Mouse (Mus musculus): ENCODE measurements at regions not wholly inside any gene's neighbourhood (a gene's known extent, or its start where the extent isn't known, plus 50 kb on each side); places are given as distances from the start of the nearest gene placed in this dataset.
A peak's percentile ranks its signal among the peaks of the same experiment; 100 is the strongest.

DNA sequence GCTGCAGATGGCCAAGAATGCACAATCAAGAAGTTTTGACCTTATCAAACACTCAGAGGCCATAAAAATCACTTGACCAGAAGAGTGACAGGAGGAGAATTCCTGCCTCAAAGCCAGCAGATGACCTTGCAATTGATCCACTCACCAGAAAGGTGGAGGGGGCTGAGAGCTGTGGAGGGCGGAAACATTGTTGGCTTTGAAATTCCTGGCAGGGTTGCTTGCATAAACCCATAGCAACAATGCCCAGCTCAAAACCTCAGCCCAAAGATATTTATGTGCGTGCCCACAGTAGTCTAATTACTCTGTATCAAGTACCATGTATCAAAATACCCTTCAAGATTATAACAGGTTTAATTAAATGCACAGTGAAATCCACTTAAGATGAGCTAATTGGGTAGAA, 197.0 kb upstream of the Tenm4 start:
- Histone ChIP-seq H3K27me3 (no peaks in the 10 kb centered on the region), H3K4me2 (replicated peaks) (no peak overlapping the region), H3K36me3 (no peaks in the 10 kb centered on the region), H3K27ac (replicated peaks) (no peak overlapping the region), H3K4me1 (no peaks in the 10 kb centered on the region), H3K4me3 (replicated peaks) (no peak overlapping the region), H3K9ac (no peak overlapping the region), H3K9me3 (replicated peaks) (no peaks in the 10 kb centered on the region)
- ATAC-seq (ENCODE audit: insufficient number of reproducible peaks, low FRiP score, low TSS enrichment, low read depth): no peak
- WGBS: 78% methylated on average over 2 of the region's 2 CpGs

DNA sequence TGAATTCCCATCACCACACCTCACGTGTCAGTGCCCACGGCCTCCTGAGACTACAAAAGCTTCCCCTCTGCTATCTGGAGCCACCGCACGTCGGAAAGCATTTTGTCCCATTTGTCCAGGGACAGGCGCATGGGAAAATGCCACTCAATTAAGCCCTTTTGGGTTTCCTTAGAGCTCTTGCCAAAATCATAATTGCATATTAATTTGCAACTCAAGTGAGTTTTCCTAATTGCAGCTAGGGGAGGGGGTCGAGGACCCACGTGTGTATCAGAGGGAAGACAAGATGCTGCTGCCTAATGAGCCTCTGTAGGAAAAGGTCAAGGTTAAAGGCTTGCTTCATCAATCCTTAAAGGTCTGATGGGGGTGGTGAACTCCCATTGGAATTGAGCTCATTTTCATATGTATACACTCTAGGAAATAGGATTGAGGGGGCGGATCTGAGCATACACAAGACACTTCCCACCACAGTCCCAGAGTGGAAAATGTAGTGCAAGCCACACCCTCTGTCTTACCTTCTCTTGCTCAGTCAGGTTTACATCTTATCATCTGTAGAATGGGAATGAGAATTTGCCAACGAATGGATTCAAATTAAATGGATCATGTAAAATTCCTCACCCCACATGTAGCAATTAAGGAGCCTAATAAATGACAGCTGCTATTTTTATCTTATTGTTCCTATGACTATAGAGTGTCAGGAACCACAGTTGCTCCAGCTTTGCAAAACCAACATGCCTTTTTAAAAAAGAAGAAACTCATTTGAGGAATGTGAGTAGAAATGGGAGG, 179.6 kb upstream of the Tenm4 start:
- WGBS: 65% methylated on average over 10 of the region's 10 CpGs
- H3K9me3 ChIP-seq (replicated peaks): no peaks in the 10 kb centered on the region
- no peak overlapping the region for H3K4me2 ChIP-seq (replicated peaks)
- no peak overlapping the region for H3K9ac ChIP-seq
- no peak overlapping the region for H3K4me3 ChIP-seq (replicated peaks)
- H3K27ac ChIP-seq (replicated peaks): no peak overlapping the region
- H3K27me3 ChIP-seq: no peaks in the 10 kb centered on the region
- H3K36me3 ChIP-seq: no peaks in the 10 kb centered on the region
- H3K4me1 ChIP-seq: no peaks in the 10 kb centered on the region
- ATAC-seq (ENCODE audit: insufficient number of reproducible peaks, low FRiP score, low TSS enrichment, low read depth): peak; percentile 34; the same call in 1 of the 2 replicates

DNA sequence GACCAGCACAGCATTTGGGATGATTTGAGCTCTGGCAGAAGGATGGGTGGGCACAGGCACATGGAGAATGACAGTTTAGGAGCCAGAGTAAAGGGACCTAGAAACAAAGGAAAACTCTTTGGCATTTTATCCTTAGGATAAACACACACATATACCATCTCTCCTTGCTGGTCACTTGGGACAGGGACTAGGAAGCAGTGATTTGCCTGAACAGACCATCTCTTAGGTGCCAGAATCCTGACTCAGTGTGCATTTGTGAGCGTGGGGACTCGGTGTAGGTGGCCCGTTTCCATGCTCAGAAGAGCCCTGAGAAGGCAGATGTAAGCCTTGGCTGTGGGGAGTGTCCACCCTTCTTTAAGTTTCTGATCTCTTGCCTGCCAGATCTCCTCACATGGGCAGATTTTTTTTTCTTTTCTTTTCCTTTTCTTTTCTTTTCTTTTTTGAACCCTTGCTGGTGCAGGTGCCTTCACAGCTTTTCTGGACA, 179.0 kb upstream of the Tenm4 start:
- H3K36me3 ChIP-seq: no peaks in the 10 kb centered on the region
- no peak overlapping the region for H3K4me2 ChIP-seq (replicated peaks)
- H3K4me1 ChIP-seq: no peaks in the 10 kb centered on the region
- 80% methylated on average over 3 of the region's 3 CpGs for WGBS
- no peak overlapping the region for H3K4me3 ChIP-seq (replicated peaks)
- H3K27ac ChIP-seq (replicated peaks): no peak overlapping the region
- no peaks in the 10 kb centered on the region for H3K27me3 ChIP-seq
- H3K9me3 ChIP-seq (replicated peaks): no peaks in the 10 kb centered on the region
- no peak for ATAC-seq (ENCODE audit: insufficient number of reproducible peaks, low FRiP score, low TSS enrichment, low read depth)
- no peak overlapping the region for H3K9ac ChIP-seq

DNA sequence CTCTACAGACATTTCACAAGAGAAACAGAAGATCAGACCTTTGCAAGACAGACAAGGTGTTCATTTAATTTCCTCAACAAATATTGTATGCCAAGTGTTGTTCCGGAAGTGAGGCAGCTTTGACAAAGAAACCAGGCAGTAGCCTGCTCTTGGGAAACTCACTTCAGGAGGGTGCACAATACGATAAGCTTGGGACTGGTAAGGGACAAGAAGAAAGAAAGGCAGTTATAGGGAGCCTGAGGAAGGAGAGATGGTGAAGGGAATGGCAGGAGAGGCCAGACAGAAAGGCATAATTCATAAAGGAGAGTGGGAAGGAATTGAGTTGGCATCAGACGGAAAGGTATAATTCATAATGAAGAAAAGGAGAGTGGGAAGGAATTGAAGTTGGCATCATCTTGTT, 178.5 kb upstream of the Tenm4 start:
- Histone ChIP-seq H3K9ac (no peak overlapping the region), H3K9me3 (replicated peaks) (no peaks in the 10 kb centered on the region), H3K36me3 (no peaks in the 10 kb centered on the region), H3K27me3 (no peaks in the 10 kb centered on the region), H3K27ac (replicated peaks) (no peak overlapping the region), H3K4me3 (replicated peaks) (no peak overlapping the region), H3K4me2 (replicated peaks) (no peak overlapping the region), H3K4me1 (no peaks in the 10 kb centered on the region)
- ATAC-seq (ENCODE audit: insufficient number of reproducible peaks, low FRiP score, low TSS enrichment, low read depth): no peak
- WGBS: 83% methylated on average over 3 of the region's 3 CpGs

DNA sequence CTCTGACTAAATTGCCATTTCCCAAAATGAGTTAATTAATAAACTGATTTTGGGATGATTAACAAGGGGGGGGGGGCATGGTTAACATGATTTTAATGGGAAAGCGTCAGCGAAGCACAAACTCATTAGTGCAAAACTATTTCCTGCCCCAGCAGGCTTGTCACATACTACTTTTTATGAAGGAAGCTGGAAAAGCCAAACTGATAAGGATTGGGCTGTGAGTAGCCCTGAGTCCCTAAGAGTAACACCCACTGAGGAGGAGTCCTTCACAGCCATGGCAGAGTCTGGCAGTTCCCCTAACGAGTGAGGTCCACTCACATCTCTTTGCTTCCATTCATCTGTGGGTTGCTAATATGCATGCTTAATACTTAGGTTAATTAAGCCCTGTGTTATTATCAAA, 173.9 kb upstream of the Tenm4 start:
- WGBS: 83% methylated on average over 3 of the region's 3 CpGs
- H3K36me3 ChIP-seq: no peaks in the 10 kb centered on the region
- no peak for ATAC-seq (ENCODE audit: insufficient number of reproducible peaks, low FRiP score, low TSS enrichment, low read depth)
- no peak overlapping the region for H3K27ac ChIP-seq (replicated peaks)
- H3K9me3 ChIP-seq (replicated peaks): no peaks in the 10 kb centered on the region
- H3K9ac ChIP-seq: no peak overlapping the region
- no peaks in the 10 kb centered on the region for H3K27me3 ChIP-seq
- no peak overlapping the region for H3K4me3 ChIP-seq (replicated peaks)
- no peaks in the 10 kb centered on the region for H3K4me1 ChIP-seq
- H3K4me2 ChIP-seq (replicated peaks): no peak overlapping the region

DNA sequence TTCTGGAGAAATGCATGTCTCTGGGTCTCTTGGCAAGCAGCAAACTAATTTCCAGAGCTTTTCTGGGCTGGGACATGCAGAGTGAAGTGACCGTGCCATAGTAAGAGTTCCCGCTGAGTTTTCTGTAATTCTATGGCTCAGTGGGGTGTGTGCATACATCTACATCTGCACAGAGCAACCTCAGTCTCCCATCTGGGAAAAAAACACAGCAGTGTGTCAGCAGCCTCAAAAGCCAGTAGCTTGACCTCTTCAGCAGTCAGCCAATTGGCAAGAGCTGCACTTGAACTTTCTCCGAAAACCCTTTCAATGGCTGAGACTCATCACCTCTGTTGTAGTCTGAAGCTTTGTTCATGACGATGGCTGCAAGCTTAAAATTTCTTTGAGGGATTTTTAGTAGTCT, 171.9 kb upstream of the Tenm4 start:
- Histone ChIP-seq H3K4me1 (no peaks in the 10 kb centered on the region), H3K36me3 (no peaks in the 10 kb centered on the region), H3K4me3 (replicated peaks) (no peak overlapping the region), H3K9ac (no peak overlapping the region), H3K27me3 (no peaks in the 10 kb centered on the region), H3K27ac (replicated peaks) (no peak overlapping the region), H3K4me2 (replicated peaks) (no peak overlapping the region), H3K9me3 (replicated peaks) (no peaks in the 10 kb centered on the region)
- 67% methylated on average over 4 of the region's 4 CpGs for WGBS
- ATAC-seq (ENCODE audit: insufficient number of reproducible peaks, low FRiP score, low TSS enrichment, low read depth): no peak

DNA sequence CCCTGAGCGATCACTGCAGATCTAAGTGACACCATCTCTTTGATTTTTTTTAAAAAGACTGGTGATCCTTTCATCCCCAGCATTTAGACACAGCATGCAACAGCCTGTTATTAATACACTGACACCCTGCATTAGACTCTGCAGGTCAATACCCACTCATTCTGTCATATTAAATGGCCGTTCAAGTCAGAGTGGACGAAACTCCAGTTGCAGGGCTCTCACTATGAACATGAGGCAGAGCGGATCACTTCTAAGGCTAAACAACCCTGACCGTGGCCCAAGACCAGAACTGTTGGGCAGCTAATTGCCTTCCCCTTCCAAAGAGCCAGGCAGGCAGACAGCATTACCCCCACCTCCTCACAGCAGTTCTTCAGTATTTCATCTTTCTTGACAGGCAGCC, 168.6 kb upstream of the Tenm4 start:
- no peak for ATAC-seq (ENCODE audit: insufficient number of reproducible peaks, low FRiP score, low TSS enrichment, low read depth)

DNA sequence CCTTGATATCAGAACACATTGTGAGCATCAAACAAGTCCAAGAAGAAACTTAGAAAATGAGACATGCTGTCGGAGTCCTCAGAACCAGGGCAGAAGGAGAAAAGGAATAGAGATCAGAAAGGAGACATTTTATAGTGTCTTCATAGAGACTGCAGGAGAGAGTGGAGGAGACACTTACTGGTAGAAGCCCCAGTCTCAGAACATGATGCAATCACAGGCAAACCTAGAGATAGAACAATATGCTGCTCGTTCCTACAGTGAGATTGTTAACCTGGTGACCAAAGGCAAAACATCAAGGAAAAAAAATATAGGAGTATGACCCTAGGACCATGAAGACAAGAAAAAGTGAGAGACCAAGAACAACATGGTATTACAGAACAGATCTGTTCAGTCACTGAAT, 164.7 kb upstream of the Tenm4 start:
- no peaks in the 10 kb centered on the region for H3K36me3 ChIP-seq
- ATAC-seq (ENCODE audit: insufficient number of reproducible peaks, low FRiP score, low TSS enrichment, low read depth): no peak
- H3K4me1 ChIP-seq: no peaks in the 10 kb centered on the region
- no peak overlapping the region for H3K9ac ChIP-seq
- H3K9me3 ChIP-seq (replicated peaks): no peaks in the 10 kb centered on the region
- H3K27ac ChIP-seq (replicated peaks): no peak overlapping the region
- no peak overlapping the region for H3K4me3 ChIP-seq (replicated peaks)
- no peaks in the 10 kb centered on the region for H3K27me3 ChIP-seq
- no peak overlapping the region for H3K4me2 ChIP-seq (replicated peaks)
- 86% methylated on average over 2 of the region's 2 CpGs for WGBS

More for the DNA sequence above, 168.6 kb upstream of the Tenm4 start:
- no peaks in the 10 kb centered on the region for H3K9me3 ChIP-seq (replicated peaks)
- no peak overlapping the region for H3K9ac ChIP-seq
- no peaks in the 10 kb centered on the region for H3K36me3 ChIP-seq
- H3K27ac ChIP-seq (replicated peaks): no peak overlapping the region
- 81% methylated on average over 5 of the region's 5 CpGs for WGBS
- no peaks in the 10 kb centered on the region for H3K27me3 ChIP-seq
- no peak overlapping the region for H3K4me2 ChIP-seq (replicated peaks)
- no peak overlapping the region for H3K4me3 ChIP-seq (replicated peaks)
- H3K4me1 ChIP-seq: no peaks in the 10 kb centered on the region

DNA sequence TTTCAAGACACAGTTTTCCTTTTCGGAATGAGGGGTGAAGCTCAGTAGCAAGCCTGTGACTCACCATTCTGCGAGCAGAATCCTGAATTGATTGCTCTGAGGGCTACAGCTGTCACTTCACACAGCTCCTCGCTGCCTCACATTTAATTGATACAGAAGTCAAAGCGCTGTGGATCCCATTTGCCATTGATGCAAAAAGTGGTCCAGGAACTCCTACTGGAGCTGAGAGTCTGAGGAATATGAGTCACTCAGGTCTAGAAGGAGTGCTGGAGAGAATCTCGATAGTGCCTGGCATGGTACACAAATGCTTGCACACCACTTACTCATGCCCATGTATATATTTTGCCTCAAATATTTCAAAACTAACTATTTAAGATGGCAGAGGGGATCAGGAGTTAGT, 158.0 kb upstream of the Tenm4 start:
- Histone ChIP-seq H3K4me1 (no peaks in the 10 kb centered on the region), H3K27ac (replicated peaks) (no peak overlapping the region), H3K27me3 (no peaks in the 10 kb centered on the region), H3K36me3 (no peaks in the 10 kb centered on the region), H3K9me3 (replicated peaks) (no peaks in the 10 kb centered on the region), H3K4me2 (replicated peaks) (no peak overlapping the region), H3K4me3 (replicated peaks) (no peak overlapping the region), H3K9ac (no peak overlapping the region)
- 83% methylated on average over 5 of the region's 5 CpGs for WGBS
- ATAC-seq (ENCODE audit: insufficient number of reproducible peaks, low FRiP score, low TSS enrichment, low read depth): no peak

DNA sequence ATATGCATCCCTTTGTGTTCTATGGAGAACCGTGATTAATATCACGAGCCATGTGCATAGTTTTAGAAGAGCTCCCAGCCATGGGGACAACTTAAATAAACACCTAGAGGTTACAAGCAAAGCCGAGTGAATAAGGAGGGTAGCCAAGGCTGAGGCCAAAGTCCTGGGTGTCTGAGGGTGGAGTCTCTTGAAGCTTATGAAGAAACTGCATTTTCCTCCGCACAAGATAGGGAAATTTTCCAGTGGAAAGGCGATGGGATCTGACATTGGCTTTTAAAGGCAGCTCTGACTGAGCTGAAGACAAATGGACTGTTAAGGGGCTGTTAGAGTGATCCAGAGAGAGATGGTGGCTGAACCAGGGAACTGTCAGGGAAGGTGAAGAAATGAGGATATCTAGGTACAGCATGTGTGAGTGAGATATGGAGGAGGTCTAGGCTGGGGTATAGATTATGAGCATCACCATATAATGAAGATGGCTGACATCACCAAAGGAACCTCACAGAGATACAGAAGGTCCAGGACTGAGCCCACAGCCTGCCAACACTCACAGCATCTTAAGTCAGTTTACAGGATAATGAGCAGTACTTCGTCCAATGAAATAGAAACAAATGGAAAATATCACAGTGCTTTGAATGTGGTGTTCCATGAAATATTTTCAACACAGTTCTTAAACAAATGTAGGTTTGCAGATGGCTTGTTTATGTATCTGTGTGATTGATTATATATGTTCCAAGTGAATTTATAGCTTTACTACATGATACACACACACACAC, 153.7 kb upstream of the Tenm4 start:
- Histone ChIP-seq H3K9me3 (replicated peaks) (no peaks in the 10 kb centered on the region), H3K4me2 (replicated peaks) (no peak overlapping the region), H3K27me3 (no peaks in the 10 kb centered on the region), H3K27ac (replicated peaks) (no peak overlapping the region), H3K36me3 (no peaks in the 10 kb centered on the region), H3K9ac (no peak overlapping the region), H3K4me3 (replicated peaks) (no peak overlapping the region), H3K4me1 (no peaks in the 10 kb centered on the region)
- WGBS: 79% methylated on average over 6 of the region's 6 CpGs
- ATAC-seq (ENCODE audit: insufficient number of reproducible peaks, low FRiP score, low TSS enrichment, low read depth): no peak

DNA sequence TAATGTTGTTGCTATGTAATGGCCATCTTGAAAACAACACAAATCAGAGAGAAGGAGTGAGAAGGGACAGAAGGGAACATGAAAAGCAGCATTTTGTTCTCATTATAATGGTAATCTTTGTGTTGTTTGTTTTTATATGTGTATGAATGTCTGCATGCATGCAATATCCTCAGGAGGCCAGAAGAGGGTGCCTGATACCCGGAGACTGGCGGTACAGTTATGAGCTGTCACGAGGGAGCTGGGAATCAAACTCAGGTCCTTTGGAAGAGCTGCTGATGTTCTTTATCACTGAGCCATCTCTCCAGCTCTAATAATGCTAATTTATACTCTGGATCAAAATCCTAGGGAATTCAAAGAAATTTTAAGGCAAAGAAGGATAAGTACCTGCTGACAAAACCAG, 147.0 kb upstream of the Tenm4 start:
- Histone ChIP-seq H3K4me2 (replicated peaks) (no peak overlapping the region), H3K27me3 (no peaks in the 10 kb centered on the region), H3K27ac (replicated peaks) (no peak overlapping the region), H3K36me3 (no peaks in the 10 kb centered on the region), H3K9me3 (replicated peaks) (no peaks in the 10 kb centered on the region), H3K4me1 (no peaks in the 10 kb centered on the region), H3K4me3 (replicated peaks) (no peak overlapping the region), H3K9ac (no peak overlapping the region)
- 93% methylated on average over 3 of the region's 3 CpGs for WGBS
- no peak for ATAC-seq (ENCODE audit: insufficient number of reproducible peaks, low FRiP score, low TSS enrichment, low read depth)

Data from embryonic facial prominence, embryonic 15.5 days (tissue).